Mouse (Mus musculus): ENCODE results near the gene Zwilch.

Zwilch gene

GRCm38 (mm10) chr9:64172816-64173665 is at the start of gene Zwilch, which contains the start of gene Rpl4:
Zwilch (minus strand) TSS chr9:64173104.
Rpl4 (plus strand) TSS chr9:64173375.
- DNase-seq (ENCODE audit: low read depth, low spot score) = peak; percentile 94

GRCm38 (mm10) chr9:64222098-64222497 is 49.2 kb upstream of the Zwilch start:
- no peak for DNase-seq (ENCODE audit: low read depth, low spot score)

- no peak for DNase-seq (ENCODE audit: low read depth, low spot score)
Observed at GRCm38 (mm10) chr9:64221480-64221879, 48.6 kb upstream of the Zwilch start.

- DNase-seq (ENCODE audit: low read depth, low spot score) = no peak
Observed at GRCm38 (mm10) chr9:64220603-64221002, 47.7 kb upstream of the Zwilch start.

GRCm38 (mm10) chr9:64219772-64220420 is 47.0 kb upstream of the Zwilch start:
- DNase-seq (ENCODE audit: low read depth, low spot score) = peak; percentile 58

- no peak for DNase-seq (ENCODE audit: low read depth, low spot score)
Observed at GRCm38 (mm10) chr9:64219305-64219704, 46.4 kb upstream of the Zwilch start.

GRCm38 (mm10) chr9:64217887-64218286 is 45.0 kb upstream of the Zwilch start:
- DNase-seq (ENCODE audit: low read depth, low spot score) = no peak

- DNase-seq (ENCODE audit: low read depth, low spot score) = no peak
Observed at GRCm38 (mm10) chr9:64216641-64217040, 43.7 kb upstream of the Zwilch start.

GRCm38 (mm10) chr9:64216090-64216489 is 43.2 kb upstream of the Zwilch start:
- DNase-seq (ENCODE audit: low read depth, low spot score) = no peak

- DNase-seq (ENCODE audit: low read depth, low spot score) = peak; percentile 35
Observed at GRCm38 (mm10) chr9:64214452-64214851, 41.5 kb upstream of the Zwilch start.

- DNase-seq (ENCODE audit: low read depth, low spot score) = no peak
Observed at GRCm38 (mm10) chr9:64207509-64208084, 34.7 kb upstream of the Zwilch start.

- no peak for DNase-seq (ENCODE audit: low read depth, low spot score)
Observed at GRCm38 (mm10) chr9:64202866-64203265, 30.0 kb upstream of the Zwilch start.

GRCm38 (mm10) chr9:64202331-64202730 is 29.4 kb upstream of the Zwilch start:
- no peak for DNase-seq (ENCODE audit: low read depth, low spot score)

- DNase-seq (ENCODE audit: low read depth, low spot score) = peak; percentile 72
Observed at GRCm38 (mm10) chr9:64199897-64200296, 27.0 kb upstream of the Zwilch start.

- peak; percentile 93 for DNase-seq (ENCODE audit: low read depth, low spot score)
Observed at GRCm38 (mm10) chr9:64198763-64199418, 26.0 kb upstream of the Zwilch start.

GRCm38 (mm10) chr9:64198068-64198762 is 25.3 kb upstream of the Zwilch start:
- peak; percentile 63 for DNase-seq (ENCODE audit: low read depth, low spot score)

- peak; percentile 18 for DNase-seq (ENCODE audit: low read depth, low spot score)
Observed at GRCm38 (mm10) chr9:64197524-64197923, 24.6 kb upstream of the Zwilch start.

- peak; percentile 31 for DNase-seq (ENCODE audit: low read depth, low spot score)
Observed at GRCm38 (mm10) chr9:64195554-64195953, 22.6 kb upstream of the Zwilch start.

GRCm38 (mm10) chr9:64193879-64194278 is 21.0 kb upstream of the Zwilch start:
- DNase-seq (ENCODE audit: low read depth, low spot score) = no peak

- peak; percentile 85 for DNase-seq (ENCODE audit: low read depth, low spot score)
Observed at GRCm38 (mm10) chr9:64184166-64184840, 11.4 kb upstream of the Zwilch start.

GRCm38 (mm10) chr9:64183295-64183694 is 10.4 kb upstream of the Zwilch start:
- DNase-seq (ENCODE audit: low read depth, low spot score) = peak; percentile 13
